Mouse (Mus musculus): ENCODE measurements around the gene Atp4a. TPM values are rescaled to one million over a fixed set of nuclear protein-coding genes. Genes with fewer than 3 reads are reported as not detected.
"Not testable (repeated sequence)": the region's sequence is repeated elsewhere in the genome, so short reads cannot be mapped to it uniquely, and the experiment has no call there.

The Atp4a gene
- polyA plus RNA-seq, 1 experiment from 2014 or later, result 2.1 TPM

DNA sequence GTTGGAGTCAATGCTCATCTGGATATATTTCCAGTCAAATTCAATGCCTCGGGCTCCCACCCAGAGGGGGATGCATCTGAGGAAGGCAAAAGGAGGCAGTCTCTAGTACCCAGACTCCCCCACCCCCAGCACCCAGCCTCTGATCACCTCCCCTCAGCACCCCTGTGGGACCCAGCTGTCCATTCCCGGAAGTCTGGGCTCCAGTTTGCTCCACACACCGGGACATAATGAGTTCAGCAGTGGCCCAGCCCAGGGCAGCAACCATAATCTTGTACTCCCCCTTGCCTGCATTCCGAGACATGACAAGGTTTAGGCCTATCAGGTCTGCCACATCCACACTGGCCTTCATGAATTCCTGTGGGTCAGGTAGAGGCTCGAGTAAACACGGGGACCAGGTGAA, 16.2 kb downstream of the Atp4a start:
- Histone ChIP-seq H3K9me3 (ENCODE audit: control insufficient read depth, low read length) (no peaks in the 10 kb centered on the region), H3K4me1 (replicated peaks; ENCODE audit: control insufficient read depth, insufficient read depth, low read length) (peaks cover 26% of the 10 kb centered on the region), H3K4me3 (replicated peaks; ENCODE audit: low read length) (peak overlapping the region; percentile 78), H3K9ac (peak overlapping the region; percentile 88), H3K4me2 (replicated peaks) (peak overlapping the region; percentile 65), H3K27me3 (ENCODE audit: control insufficient read depth, insufficient read depth, low read length) (no peaks in the 10 kb centered on the region), H3K36me3 (replicated peaks; ENCODE audit: control insufficient read depth, insufficient read depth) (peaks cover 18% of the 10 kb centered on the region), H3K27ac (no peak overlapping the region)
- WGBS, result 89% methylated on average over 6 of the region's 6 CpGs
- no peak for DNase-seq (ENCODE audit: low spot score)
- no peak for ATAC-seq (ENCODE audit: low FRiP score)

DNA sequence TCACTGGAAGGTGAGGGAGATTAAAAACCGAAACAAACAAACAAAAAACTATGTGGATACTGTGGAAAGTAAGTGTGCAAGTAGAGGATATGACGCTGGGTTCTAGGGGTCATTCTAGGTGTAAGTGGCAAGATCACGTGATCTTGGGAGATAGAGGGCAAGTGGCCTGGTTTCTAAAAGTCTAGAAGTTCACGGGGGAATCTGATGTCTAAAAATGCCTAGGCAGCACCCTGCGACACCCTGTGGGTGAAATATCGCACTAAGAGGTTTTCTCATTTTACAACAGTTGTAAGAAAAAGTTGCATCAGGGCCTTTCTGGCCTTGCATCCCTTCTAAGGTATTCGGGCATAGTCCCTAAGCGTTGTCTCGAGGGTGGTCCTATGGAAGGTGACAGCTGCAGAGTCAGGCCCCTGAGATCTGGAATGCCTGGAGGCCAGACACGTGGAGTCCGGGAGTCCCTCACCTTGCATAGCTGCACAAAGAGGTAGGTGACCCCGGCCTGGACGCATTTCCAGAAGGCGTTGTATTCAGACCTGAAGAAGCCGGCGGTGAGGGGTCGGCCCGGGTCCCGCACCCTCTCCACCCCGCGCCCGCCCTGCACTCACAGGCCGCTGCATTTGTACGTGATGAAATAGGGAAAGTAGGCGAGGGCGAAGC, 16.9 kb downstream of the Atp4a start:
- ATAC-seq (ENCODE audit: low FRiP score), result peak; percentile 38
- Histone ChIP-seq H3K36me3 (replicated peaks; ENCODE audit: control insufficient read depth, insufficient read depth) (peaks cover 25% of the 10 kb centered on the region), H3K4me1 (replicated peaks; ENCODE audit: control insufficient read depth, insufficient read depth, low read length) (peaks cover 26% of the 10 kb centered on the region), H3K9ac (peak overlapping the region; percentile 88), H3K27ac (peak overlapping the region; percentile 91), H3K4me2 (replicated peaks) (peak overlapping the region; percentile 65), H3K9me3 (ENCODE audit: control insufficient read depth, low read length) (no peaks in the 10 kb centered on the region), H3K4me3 (replicated peaks; ENCODE audit: low read length) (peak overlapping the region; percentile 78), H3K27me3 (ENCODE audit: control insufficient read depth, insufficient read depth, low read length) (no peaks in the 10 kb centered on the region)
- WGBS, result 8% methylated on average over 26 of the region's 26 CpGs
- DNase-seq (ENCODE audit: low spot score), result no peak

GRCm38 (mm10) chr7:30729396-30730063, 17.5 kb downstream of the Atp4a start, which contains the start of gene Tmem147:
Tmem147 (minus strand) TSS chr7:30729540.
- H3K9me3 ChIP-seq (ENCODE audit: control insufficient read depth, low read length), result no peaks in the 10 kb centered on the region
- H3K36me3 ChIP-seq (replicated peaks; ENCODE audit: control insufficient read depth, insufficient read depth), result peaks cover 31% of the 10 kb centered on the region
- DNase-seq (ENCODE audit: low spot score), result peak; percentile 98
- ATAC-seq (ENCODE audit: low FRiP score), result peak; percentile 96
- H3K27ac ChIP-seq, result peak within 1 kb of the TSS; percentile 91
- peaks cover 26% of the 10 kb centered on the region for H3K4me1 ChIP-seq (replicated peaks; ENCODE audit: control insufficient read depth, insufficient read depth, low read length)
- peak within 1 kb of the TSS; percentile 78 for H3K4me3 ChIP-seq (replicated peaks; ENCODE audit: low read length)
- WGBS, result under 1% methylated on average over 59 of the region's 60 CpGs
- peak within 1 kb of the TSS; percentile 88 for H3K9ac ChIP-seq
- H3K4me2 ChIP-seq (replicated peaks), result peak within 1 kb of the TSS; percentile 65
- H3K27me3 ChIP-seq (ENCODE audit: control insufficient read depth, insufficient read depth, low read length), result no peaks in the 10 kb centered on the region

DNA sequence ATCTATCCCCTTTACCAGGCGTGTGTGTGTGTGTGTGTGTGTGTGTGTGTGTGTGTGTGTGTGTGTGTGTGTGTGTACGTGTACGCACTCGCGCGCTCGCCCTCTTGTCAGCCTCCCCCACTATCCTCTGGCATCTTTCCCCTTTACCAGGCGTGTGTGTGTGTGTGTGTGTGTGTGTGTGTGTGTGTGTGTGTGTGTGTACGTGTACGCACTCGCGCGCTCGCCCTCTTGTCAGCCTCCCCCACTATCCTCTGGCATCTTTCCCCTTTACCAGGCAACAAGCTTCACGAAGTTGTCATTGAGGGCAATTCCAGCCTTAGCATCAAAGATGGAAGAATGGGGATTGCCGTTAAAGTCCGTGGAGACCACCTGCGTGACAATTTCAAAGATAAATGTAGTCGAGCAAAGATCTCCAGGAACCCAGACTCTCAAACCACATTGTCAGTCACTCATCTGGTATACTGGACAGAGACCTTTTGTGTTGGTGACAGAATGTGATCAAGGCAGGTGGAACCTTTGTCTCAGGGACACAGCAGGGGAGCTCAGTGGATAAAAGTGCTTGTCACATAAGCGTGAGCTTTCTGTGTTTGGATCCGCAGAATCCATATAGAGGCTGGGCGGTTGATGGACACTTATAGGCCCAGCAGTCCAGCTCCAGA, 18.2 kb downstream of the Atp4a start:
- Histone ChIP-seq H3K36me3 (replicated peaks; ENCODE audit: control insufficient read depth, insufficient read depth) (peaks cover 37% of the 10 kb centered on the region), H3K4me2 (replicated peaks) (peak overlapping the region; percentile 65), H3K27ac (peak overlapping the region; percentile 91), H3K9ac (peak overlapping the region; percentile 88), H3K4me3 (replicated peaks; ENCODE audit: low read length) (peak overlapping the region; percentile 78), H3K4me1 (replicated peaks; ENCODE audit: control insufficient read depth, insufficient read depth, low read length) (peaks cover 26% of the 10 kb centered on the region)
- peak; percentile 44 for DNase-seq (ENCODE audit: low spot score)
- ATAC-seq (ENCODE audit: low FRiP score); H3K27me3 ChIP-seq (ENCODE audit: control insufficient read depth, insufficient read depth, low read length); H3K9me3 ChIP-seq (ENCODE audit: control insufficient read depth, low read length): not testable (repeated sequence)
- 16% methylated on average over 10 of the region's 22 CpGs for WGBS

DNA sequence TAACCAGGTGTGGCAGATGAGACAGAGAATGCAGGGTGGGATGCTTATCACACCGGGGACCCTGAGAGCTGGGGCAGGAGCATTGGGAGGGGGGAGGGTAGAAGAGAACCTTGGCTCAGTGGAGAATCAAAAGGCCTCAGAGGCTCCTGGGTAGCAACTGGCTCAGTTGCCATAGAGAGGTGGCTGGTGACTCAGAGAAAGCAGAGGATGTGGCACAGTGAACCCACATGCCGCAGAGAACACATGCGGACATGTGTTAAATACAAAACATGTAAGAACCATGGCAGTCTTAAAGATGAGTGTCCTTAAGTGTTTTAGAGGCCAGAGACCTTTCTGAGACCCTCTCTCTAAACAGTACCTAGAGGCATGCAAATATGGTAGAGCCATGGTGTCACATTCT, 24.2 kb downstream of the Atp4a start:
- Histone ChIP-seq H3K27ac (no peak overlapping the region), H3K27me3 (ENCODE audit: control insufficient read depth, insufficient read depth, low read length) (no peaks in the 10 kb centered on the region), H3K4me3 (replicated peaks; ENCODE audit: low read length) (no peak overlapping the region), H3K9me3 (ENCODE audit: control insufficient read depth, low read length) (no peaks in the 10 kb centered on the region), H3K4me2 (replicated peaks) (no peak overlapping the region), H3K36me3 (replicated peaks; ENCODE audit: control insufficient read depth, insufficient read depth) (peaks cover 65% of the 10 kb centered on the region), H3K4me1 (replicated peaks; ENCODE audit: control insufficient read depth, insufficient read depth, low read length) (peaks cover 9% of the 10 kb centered on the region), H3K9ac (no peak overlapping the region)
- WGBS, result 89% methylated on average over 3 of the region's 3 CpGs
- ATAC-seq (ENCODE audit: low FRiP score), result no peak
- DNase-seq (ENCODE audit: low spot score), result no peak

DNA sequence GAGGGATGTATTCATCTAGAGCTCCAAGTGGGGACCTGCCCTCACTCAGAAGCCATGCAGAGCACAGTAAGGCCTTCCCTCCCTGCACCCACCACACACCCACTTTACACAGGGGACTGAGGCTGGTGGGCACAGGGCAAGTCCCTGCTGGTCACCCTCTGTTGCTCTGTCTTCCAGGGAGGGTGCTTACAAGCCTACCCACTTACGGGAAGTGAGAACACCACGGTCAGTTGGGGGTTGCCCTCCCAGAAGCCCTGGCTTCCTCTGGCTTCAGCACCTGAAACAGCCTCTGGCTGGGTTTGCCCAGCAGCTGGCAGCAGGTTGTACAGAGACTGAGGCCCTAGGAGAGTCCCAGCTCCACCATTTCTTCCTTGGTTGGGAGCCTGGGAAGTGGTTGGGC, 30.6 kb downstream of the Atp4a start:
- not testable (repeated sequence) for H3K4me1 ChIP-seq (replicated peaks; ENCODE audit: control insufficient read depth, insufficient read depth, low read length); DNase-seq (ENCODE audit: low spot score); ATAC-seq (ENCODE audit: low FRiP score); H3K9me3 ChIP-seq (ENCODE audit: control insufficient read depth, low read length); H3K27me3 ChIP-seq (ENCODE audit: control insufficient read depth, insufficient read depth, low read length); H3K4me2 ChIP-seq (replicated peaks); H3K9ac ChIP-seq; H3K27ac ChIP-seq; H3K4me3 ChIP-seq (replicated peaks; ENCODE audit: low read length)
- peaks cover 18% of the 10 kb centered on the region for H3K36me3 ChIP-seq (replicated peaks; ENCODE audit: control insufficient read depth, insufficient read depth)
- 92% methylated on average over 2 of the region's 2 CpGs for WGBS

GRCm38 (mm10) chr7:30743617-30744016, 31.6 kb downstream of the Atp4a start, which contains the start of gene Gapdhs:
Gapdhs (minus strand) TSS chr7:30743681.
- H3K36me3 ChIP-seq (replicated peaks; ENCODE audit: control insufficient read depth, insufficient read depth), result peaks cover 11% of the 10 kb centered on the region; the same call in 1 of the 2 replicates
- H3K4me1 ChIP-seq (replicated peaks; ENCODE audit: control insufficient read depth, insufficient read depth, low read length); H3K27ac ChIP-seq; ATAC-seq (ENCODE audit: low FRiP score); DNase-seq (ENCODE audit: low spot score); H3K4me2 ChIP-seq (replicated peaks); H3K9me3 ChIP-seq (ENCODE audit: control insufficient read depth, low read length); H3K4me3 ChIP-seq (replicated peaks; ENCODE audit: low read length); H3K27me3 ChIP-seq (ENCODE audit: control insufficient read depth, insufficient read depth, low read length); H3K9ac ChIP-seq: not testable (repeated sequence)
- WGBS, result no CpG with 5 or more reads among the region's 4 CpGs

- peak; percentile 29 for DNase-seq (ENCODE audit: low spot score)
- H3K4me3 ChIP-seq (replicated peaks; ENCODE audit: low read length), result no peak overlapping the region
- H3K4me1 ChIP-seq (replicated peaks; ENCODE audit: control insufficient read depth, insufficient read depth, low read length), result no peaks in the 10 kb centered on the region
- ATAC-seq (ENCODE audit: low FRiP score), result no peak; the same call in 1 of the 2 replicates
- H3K9me3 ChIP-seq (ENCODE audit: control insufficient read depth, low read length), result no peaks in the 10 kb centered on the region
- no peak overlapping the region for H3K27ac ChIP-seq
- no peaks in the 10 kb centered on the region for H3K27me3 ChIP-seq (ENCODE audit: control insufficient read depth, insufficient read depth, low read length)
- H3K36me3 ChIP-seq (replicated peaks; ENCODE audit: control insufficient read depth, insufficient read depth), result peaks cover 11% of the 10 kb centered on the region; the same call in 1 of the 2 replicates
- H3K4me2 ChIP-seq (replicated peaks), result no peak overlapping the region
- no peak overlapping the region for H3K9ac ChIP-seq
- 58% methylated on average over 4 of the region's 4 CpGs for WGBS
Observed at GRCm38 (mm10) chr7:30744022-30744598, 32.1 kb downstream of the Atp4a start.

Measured in hindbrain, embryonic 14.5 days (tissue).